Mouse (Mus musculus): ENCODE data around the gene Mob4. TPM values are rescaled to one million over a fixed set of nuclear protein-coding genes. Genes with fewer than 3 reads are reported as not detected.

The Mob4 gene
- total RNA-seq, 1 experiment from 2014 or later, result 119 TPM

GRCm38 (mm10) chr1:55130190-55130916 lies 678 bp upstream of the Mob4 start:
- no peak for ATAC-seq (replicated peaks; ENCODE audit: insufficient number of reproducible peaks, low FRiP score, low TSS enrichment, poor library complexity, severe bottlenecking)

GRCm38 (mm10) chr1:55131424-55132014 lies 488 bp downstream of the Mob4 start:
- peak; percentile 32; the same call in 1 of the 2 replicates for ATAC-seq (replicated peaks; ENCODE audit: insufficient number of reproducible peaks, low FRiP score, low TSS enrichment, poor library complexity, severe bottlenecking)

DNA sequence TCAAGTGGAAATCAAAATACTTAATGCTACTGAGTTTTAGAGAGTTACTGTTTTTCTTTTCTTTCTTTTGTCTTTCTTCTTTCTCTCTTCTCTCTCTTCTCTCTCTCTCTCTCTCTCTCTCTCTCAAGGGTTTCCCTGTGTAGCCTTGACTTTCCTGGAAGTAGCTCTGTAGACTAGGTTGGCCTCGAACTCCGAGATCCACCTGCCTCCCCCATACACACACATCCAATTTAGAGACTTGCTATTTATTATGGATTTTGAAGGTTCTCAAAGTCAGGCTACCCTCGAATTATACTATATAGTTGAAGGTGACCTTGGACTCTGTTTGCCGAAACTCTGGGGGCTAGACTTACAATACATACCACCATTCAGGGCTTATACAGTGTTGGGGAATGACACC lies 1.3 kb downstream of the Mob4 start:
- no peak for ATAC-seq (replicated peaks; ENCODE audit: insufficient number of reproducible peaks, low FRiP score, low TSS enrichment, poor library complexity, severe bottlenecking)

- ATAC-seq (replicated peaks; ENCODE audit: insufficient number of reproducible peaks, low FRiP score, low TSS enrichment, poor library complexity, severe bottlenecking), result no peak
Measured at GRCm38 (mm10) chr1:55133173-55133572, 2.1 kb downstream of the Mob4 start.

DNA sequence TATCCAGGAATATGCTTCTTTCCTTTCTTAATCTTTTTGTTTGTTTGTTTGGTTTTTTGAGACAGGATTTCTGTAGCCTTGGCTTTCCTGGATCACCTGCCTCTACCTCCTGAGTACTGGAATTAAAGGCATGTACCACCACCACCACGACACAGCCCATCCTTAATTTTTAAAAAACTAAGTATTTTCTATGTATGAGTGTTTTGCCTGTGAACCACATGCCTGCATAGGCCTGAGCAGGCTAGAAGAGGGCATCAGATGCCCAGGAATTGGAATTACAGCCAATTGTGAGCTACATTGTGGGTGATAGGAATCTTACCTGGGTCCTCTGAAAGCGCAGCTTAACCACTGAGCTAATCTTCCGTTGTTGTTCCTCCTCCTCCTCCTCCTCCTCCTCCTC lies 3.3 kb downstream of the Mob4 start:
- no peak for ATAC-seq (replicated peaks; ENCODE audit: insufficient number of reproducible peaks, low FRiP score, low TSS enrichment, poor library complexity, severe bottlenecking)

GRCm38 (mm10) chr1:55135846-55136245 lies 4.8 kb downstream of the Mob4 start:
- ATAC-seq (replicated peaks; ENCODE audit: insufficient number of reproducible peaks, low FRiP score, low TSS enrichment, poor library complexity, severe bottlenecking), result no peak

DNA sequence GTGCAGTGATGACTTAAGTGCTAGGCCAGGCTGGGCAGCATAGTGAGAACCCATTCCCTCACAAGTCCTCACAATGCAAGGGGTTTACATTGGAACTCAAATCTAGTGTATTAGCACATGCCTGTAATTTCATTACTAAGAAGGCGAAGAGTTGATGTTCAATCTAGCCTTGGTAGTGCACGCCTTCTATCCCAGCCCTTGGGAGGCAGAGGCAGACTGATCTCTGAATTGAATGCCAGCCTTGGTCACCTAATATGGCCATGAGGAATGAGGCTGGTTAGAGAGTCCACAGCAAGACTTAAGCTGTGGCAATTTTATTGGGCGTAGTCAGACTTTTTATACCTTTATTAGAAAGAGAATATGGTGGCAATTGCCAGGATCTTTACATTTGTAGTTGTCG lies 13.3 kb downstream of the Mob4 start:
- no peak for ATAC-seq (replicated peaks; ENCODE audit: insufficient number of reproducible peaks, low FRiP score, low TSS enrichment, poor library complexity, severe bottlenecking)

GRCm38 (mm10) chr1:55145556-55145955 lies 14.5 kb downstream of the Mob4 start:
- ATAC-seq (replicated peaks; ENCODE audit: insufficient number of reproducible peaks, low FRiP score, low TSS enrichment, poor library complexity, severe bottlenecking), result no peak

DNA sequence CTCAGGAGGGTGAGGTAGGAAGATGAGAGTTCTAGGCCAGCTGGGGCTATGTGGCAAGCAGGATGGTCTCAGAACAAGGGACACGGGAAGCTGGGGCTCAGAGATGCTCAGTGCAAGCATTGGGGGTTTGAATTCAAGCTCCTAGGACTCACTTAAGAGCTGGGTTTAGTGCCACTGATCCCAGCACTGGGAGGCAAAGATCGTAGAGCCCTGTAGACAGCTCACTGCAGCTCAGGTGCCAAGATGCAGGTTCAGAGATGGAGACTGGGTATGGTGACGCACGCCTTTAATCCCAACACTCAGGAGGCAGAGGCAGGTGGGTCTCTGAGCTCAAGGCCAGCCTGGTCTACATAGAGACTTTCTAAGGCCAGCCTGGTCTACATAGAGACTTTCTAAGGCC lies 26.3 kb downstream of the Mob4 start:
- no peak for ATAC-seq (replicated peaks; ENCODE audit: insufficient number of reproducible peaks, low FRiP score, low TSS enrichment, poor library complexity, severe bottlenecking)

GRCm38 (mm10) chr1:55158211-55158610 lies 27.2 kb downstream of the Mob4 start:
- ATAC-seq (replicated peaks; ENCODE audit: insufficient number of reproducible peaks, low FRiP score, low TSS enrichment, poor library complexity, severe bottlenecking), result no peak

GRCm38 (mm10) chr1:55158821-55159220 lies 27.8 kb downstream of the Mob4 start:
- no peak for ATAC-seq (replicated peaks; ENCODE audit: insufficient number of reproducible peaks, low FRiP score, low TSS enrichment, poor library complexity, severe bottlenecking)

DNA sequence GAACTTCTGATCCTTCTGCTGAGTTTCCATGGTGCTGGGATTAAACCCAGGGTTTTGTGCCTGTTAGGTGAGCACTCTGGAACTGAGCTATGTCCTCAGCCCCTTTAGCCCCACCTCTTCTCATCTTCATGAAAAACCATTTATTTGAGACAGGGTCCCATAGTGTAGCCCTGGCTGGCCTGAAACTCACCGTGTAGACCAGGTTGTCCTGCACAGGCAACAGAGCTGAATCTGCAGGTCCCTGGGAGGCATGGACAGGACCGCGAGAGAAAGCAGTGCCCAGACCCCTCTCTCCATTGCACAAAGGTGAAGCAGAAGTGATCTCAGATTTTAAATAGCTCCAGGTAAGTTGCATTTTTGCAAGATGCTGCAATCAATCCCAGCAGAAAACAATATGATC lies 29.2 kb downstream of the Mob4 start:
- ATAC-seq (replicated peaks; ENCODE audit: insufficient number of reproducible peaks, low FRiP score, low TSS enrichment, poor library complexity, severe bottlenecking), result no peak

GRCm38 (mm10) chr1:55160831-55161638 lies 30.0 kb downstream of the Mob4 start:
- no peak for ATAC-seq (replicated peaks; ENCODE audit: insufficient number of reproducible peaks, low FRiP score, low TSS enrichment, poor library complexity, severe bottlenecking)

GRCm38 (mm10) chr1:55161895-55162294 lies 30.9 kb downstream of the Mob4 start:
- no peak for ATAC-seq (replicated peaks; ENCODE audit: insufficient number of reproducible peaks, low FRiP score, low TSS enrichment, poor library complexity, severe bottlenecking)

GRCm38 (mm10) chr1:55162781-55163180 lies 31.8 kb downstream of the Mob4 start:
- ATAC-seq (replicated peaks; ENCODE audit: insufficient number of reproducible peaks, low FRiP score, low TSS enrichment, poor library complexity, severe bottlenecking), result no peak

DNA sequence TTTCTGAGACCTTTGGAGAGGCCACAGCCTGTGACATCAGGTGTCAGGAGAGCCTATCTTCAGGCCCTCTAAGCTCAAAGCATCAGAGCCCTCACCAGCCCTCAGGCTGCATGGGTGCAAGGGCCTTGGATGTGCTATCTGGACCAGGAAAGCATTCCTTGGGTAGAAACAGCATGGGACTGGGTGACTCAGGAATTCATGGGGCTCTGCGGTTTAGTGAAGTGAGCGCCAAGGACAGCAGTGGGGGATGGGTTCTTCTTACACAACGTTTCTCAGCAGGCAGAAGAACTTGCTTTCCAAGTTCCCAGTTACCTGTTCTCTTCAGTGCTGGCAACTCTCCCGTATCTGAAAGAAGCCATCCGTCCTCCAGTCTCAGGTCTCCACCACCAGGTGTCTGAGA lies 33.0 kb downstream of the Mob4 start:
- ATAC-seq (replicated peaks; ENCODE audit: insufficient number of reproducible peaks, low FRiP score, low TSS enrichment, poor library complexity, severe bottlenecking), result no peak

DNA sequence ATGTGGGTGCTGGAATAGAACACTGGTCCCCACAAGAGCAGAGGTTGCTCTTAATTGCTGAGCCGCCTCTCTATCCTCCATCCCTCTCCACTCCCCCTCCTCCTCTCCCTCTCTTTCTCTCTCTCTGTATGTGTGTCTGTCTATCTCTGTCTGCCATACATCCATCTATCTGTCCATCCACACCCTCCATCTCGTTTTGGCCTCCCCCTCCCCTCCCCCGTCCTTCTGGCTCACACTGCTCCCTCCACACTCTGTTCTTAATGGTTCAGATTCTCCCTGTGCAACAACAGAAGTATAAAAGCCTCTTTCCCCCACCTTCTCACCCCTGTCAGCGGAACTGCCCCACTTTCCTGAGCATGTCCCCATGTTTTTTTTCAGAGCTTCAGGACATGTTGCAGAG lies 36.5 kb downstream of the Mob4 start:
- ATAC-seq (replicated peaks; ENCODE audit: insufficient number of reproducible peaks, low FRiP score, low TSS enrichment, poor library complexity, severe bottlenecking), result no peak

GRCm38 (mm10) chr1:55168591-55168990 lies 37.6 kb downstream of the Mob4 start:
- ATAC-seq (replicated peaks; ENCODE audit: insufficient number of reproducible peaks, low FRiP score, low TSS enrichment, poor library complexity, severe bottlenecking), result no peak

GRCm38 (mm10) chr1:55171361-55172325 lies 40.6 kb downstream of the Mob4 start:
- no peak for ATAC-seq (replicated peaks; ENCODE audit: insufficient number of reproducible peaks, low FRiP score, low TSS enrichment, poor library complexity, severe bottlenecking)
